Mouse (Mus musculus) CH12.LX (cell line): ENCODE measurements at regions not wholly inside any gene's neighbourhood (a gene's known extent, or its start where the extent isn't known, plus 50 kb on each side); places are given as distances from the start of the nearest gene placed in this dataset.

Source experiments
- CTCF ChIP-seq, 2 experiments: IDR thresholded peaks in 1 of 2; conservative IDR thresholded peaks in 1 of 2; 2 replicates each; pipeline ENCODE4 v1.5.1; 2011 to 2012; ENCODE audit warnings: low read depth in 2 of 2, low read length in 2 of 2, improper control_type of control experiment in 1 of 2, inconsistent platforms in 1 of 2, mild to moderate bottlenecking in 1 of 2, moderate library complexity in 1 of 2
- IRF4 ChIP-seq: IDR thresholded peaks from 2 replicates; pipeline ENCODE4 v1.6.1; 2014; ENCODE audit warnings: low read depth, mild to moderate bottlenecking, inconsistent platforms, low read length, improper control_type of control experiment
- MAX ChIP-seq: IDR thresholded peaks from 2 replicates; pipeline ENCODE4 v1.6.1; 2011; ENCODE audit warnings: low read length, improper control_type of control experiment
- ZNF384 ChIP-seq: IDR thresholded peaks from 2 replicates; pipeline ENCODE4 v1.6.1; 2012; ENCODE audit warnings: low read depth, low read length, improper control_type of control experiment, inconsistent platforms

DNA sequence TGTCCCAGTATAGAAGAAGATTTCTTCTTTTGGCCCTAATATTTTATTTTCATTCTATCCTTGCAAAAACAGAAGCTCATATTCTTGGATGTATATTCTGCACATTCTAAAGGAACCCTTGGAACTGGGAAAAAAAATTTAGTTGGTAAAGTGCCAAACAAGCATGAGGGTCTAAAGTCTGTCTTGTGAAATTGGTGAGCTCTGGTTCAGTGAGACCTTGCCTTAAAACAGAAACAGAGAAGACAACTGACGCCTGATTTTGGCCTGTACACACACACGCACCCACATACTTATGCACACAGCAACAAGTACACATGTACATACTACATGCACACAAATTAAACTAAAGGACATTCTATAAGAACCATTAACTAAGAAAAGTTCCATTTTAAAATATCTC lies 62.4 kb upstream of the Zranb2 start:
- TF ChIP-seq CTCF (conservative IDR thresholded peaks at IDR 0.05 in 1 of 2, IDR thresholded peaks at IDR 0.05 in 1 of 2; ENCODE audit: low read depth in 2 of 2, low read length in 2 of 2): no peak
- TF ChIP-seq ZNF384: no peak
- no peak for TF ChIP-seq IRF4
- no peak for TF ChIP-seq MAX
